Mouse (Mus musculus): ENCODE measurements around the gene Ppm1e. TPM values are rescaled to one million over a fixed set of nuclear protein-coding genes. Genes with fewer than 3 reads are reported as not detected.
A peak's percentile ranks its signal among the peaks of the same experiment; 100 is the strongest.

Gene Ppm1e
- total and polyA plus RNA-seq, 2 experiments from 2014 or later = 20.8 to 78.4 TPM

DNA sequence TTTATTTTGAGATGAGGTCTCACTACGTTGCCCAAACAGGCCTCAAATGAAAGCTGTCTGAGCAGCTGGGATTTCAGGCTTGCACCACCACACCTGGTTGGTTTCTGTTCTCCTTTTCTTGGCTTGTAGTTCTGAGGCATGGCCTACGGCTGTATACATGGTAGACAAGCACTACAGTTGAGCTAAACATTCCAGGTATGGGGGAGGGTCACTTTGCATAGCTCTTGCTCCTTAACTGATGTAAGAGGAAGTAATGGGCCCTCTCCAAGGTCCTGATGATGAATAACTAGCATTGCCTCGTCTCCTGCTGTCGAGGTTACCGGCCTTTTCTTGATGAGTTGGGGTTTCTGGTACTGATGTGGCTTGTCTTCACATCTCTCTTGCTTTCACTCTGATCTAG, 104.7 kb downstream of the Ppm1e start:
- Histone ChIP-seq H3K9ac (replicated peaks; ENCODE audit: low read length, poor library complexity, severe bottlenecking) (no peak overlapping the region), H3K36me3 (ENCODE audit: insufficient read depth, low read length) (no peaks in the 10 kb centered on the region), H3K4me2 (ENCODE audit: low read depth, low read length, poor library complexity, severe bottlenecking) (no peak overlapping the region), H3K9me3 (ENCODE audit: low read length) (no peaks in the 10 kb centered on the region), H3K27ac (ENCODE audit: low read depth, low read length) (no peak overlapping the region), H3K27me3 (ENCODE audit: insufficient read depth, low read length) (no peaks in the 10 kb centered on the region), H3K4me1 (ENCODE audit: insufficient read depth, low read length) (no peaks in the 10 kb centered on the region), H3K4me3 (ENCODE audit: low read depth, low read length) (no peak overlapping the region)
- 68% methylated on average over 5 of the region's 5 CpGs for WGBS
- ATAC-seq (ENCODE audit: low FRiP score) = no peak
- DNase-seq (ENCODE audit: low spot score) = no peak
- TF ChIP-seq CTCF (IDR thresholded peaks at IDR 0.05) = no peak

DNA sequence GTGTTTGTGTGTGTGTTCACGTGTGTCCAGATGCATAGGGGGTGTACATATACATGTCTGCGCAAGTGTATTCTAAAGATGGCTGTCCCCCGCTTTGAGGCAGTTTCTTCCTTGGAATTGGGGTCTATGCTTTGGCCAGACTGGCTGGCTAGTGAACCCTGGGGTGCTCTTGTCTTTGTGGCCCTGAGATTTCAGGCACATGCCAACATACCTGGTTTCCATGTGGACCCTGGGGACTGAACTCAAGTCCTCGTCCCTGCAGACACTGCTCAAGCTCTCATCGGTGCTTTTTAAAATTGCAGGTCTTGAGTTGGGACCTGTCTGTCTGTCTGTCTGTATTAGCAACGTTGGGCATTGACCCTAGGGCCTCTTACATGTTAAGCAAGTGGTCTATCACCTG, 105.5 kb downstream of the Ppm1e start:
- ATAC-seq (ENCODE audit: low FRiP score) (no peak), DNase-seq (ENCODE audit: low spot score) (no peak)
- H3K4me1 ChIP-seq (ENCODE audit: insufficient read depth, low read length) = no peaks in the 10 kb centered on the region
- H3K36me3 ChIP-seq (ENCODE audit: insufficient read depth, low read length) = no peaks in the 10 kb centered on the region
- no peak for TF ChIP-seq CTCF (IDR thresholded peaks at IDR 0.05)
- H3K4me3 ChIP-seq (ENCODE audit: low read depth, low read length) = no peak overlapping the region
- H3K27ac ChIP-seq (ENCODE audit: low read depth, low read length) = no peak overlapping the region
- H3K27me3 ChIP-seq (ENCODE audit: insufficient read depth, low read length) = no peaks in the 10 kb centered on the region
- 91% methylated on average over 6 of the region's 6 CpGs for WGBS
- H3K9me3 ChIP-seq (ENCODE audit: low read length) = no peaks in the 10 kb centered on the region
- H3K4me2 ChIP-seq (ENCODE audit: low read depth, low read length, poor library complexity, severe bottlenecking) = no peak overlapping the region
- no peak overlapping the region for H3K9ac ChIP-seq (replicated peaks; ENCODE audit: low read length, poor library complexity, severe bottlenecking)

GRCm38 (mm10) chr11:87250132-87250531, 108.7 kb downstream of the Ppm1e start:
- no peak overlapping the region for H3K4me3 ChIP-seq (ENCODE audit: low read depth, low read length)
- WGBS = 77% methylated on average over 6 of the region's 6 CpGs
- no peak overlapping the region for H3K9ac ChIP-seq (replicated peaks; ENCODE audit: low read length, poor library complexity, severe bottlenecking)
- DNase-seq (ENCODE audit: low spot score) = no peak
- no peak overlapping the region for H3K4me2 ChIP-seq (ENCODE audit: low read depth, low read length, poor library complexity, severe bottlenecking)
- no peak for ATAC-seq (ENCODE audit: low FRiP score)
- H3K27ac ChIP-seq (ENCODE audit: low read depth, low read length) = no peak overlapping the region
- no peak for TF ChIP-seq CTCF (IDR thresholded peaks at IDR 0.05)
- no peaks in the 10 kb centered on the region for H3K36me3 ChIP-seq (ENCODE audit: insufficient read depth, low read length)
- H3K27me3 ChIP-seq (ENCODE audit: insufficient read depth, low read length) = no peaks in the 10 kb centered on the region
- no peaks in the 10 kb centered on the region for H3K4me1 ChIP-seq (ENCODE audit: insufficient read depth, low read length)
- no peaks in the 10 kb centered on the region for H3K9me3 ChIP-seq (ENCODE audit: low read length)

- Histone ChIP-seq H3K9ac (replicated peaks; ENCODE audit: low read length, poor library complexity, severe bottlenecking) (no peak overlapping the region), H3K36me3 (ENCODE audit: insufficient read depth, low read length) (no peaks in the 10 kb centered on the region; the same call in 1 of the 2 replicates), H3K27ac (ENCODE audit: low read depth, low read length) (no peak overlapping the region), H3K4me2 (ENCODE audit: low read depth, low read length, poor library complexity, severe bottlenecking) (no peak overlapping the region), H3K9me3 (ENCODE audit: low read length) (no peaks in the 10 kb centered on the region), H3K4me3 (ENCODE audit: low read depth, low read length) (no peak overlapping the region), H3K4me1 (ENCODE audit: insufficient read depth, low read length) (no peaks in the 10 kb centered on the region), H3K27me3 (ENCODE audit: insufficient read depth, low read length) (no peaks in the 10 kb centered on the region)
- no peak for TF ChIP-seq CTCF (IDR thresholded peaks at IDR 0.05)
- ATAC-seq (ENCODE audit: low FRiP score) (no peak), DNase-seq (ENCODE audit: low spot score) (no peak)
- 55% methylated on average over 5 of the region's 5 CpGs for WGBS
These were observed 111.3 kb downstream of the Ppm1e start for GRCm38 (mm10) chr11:87247494-87247866.

GRCm38 (mm10) chr11:87246724-87247493, 111.9 kb downstream of the Ppm1e start:
- no peak for ATAC-seq (ENCODE audit: low FRiP score)
- H3K4me2 ChIP-seq (ENCODE audit: low read depth, low read length, poor library complexity, severe bottlenecking) = no peak overlapping the region

DNA sequence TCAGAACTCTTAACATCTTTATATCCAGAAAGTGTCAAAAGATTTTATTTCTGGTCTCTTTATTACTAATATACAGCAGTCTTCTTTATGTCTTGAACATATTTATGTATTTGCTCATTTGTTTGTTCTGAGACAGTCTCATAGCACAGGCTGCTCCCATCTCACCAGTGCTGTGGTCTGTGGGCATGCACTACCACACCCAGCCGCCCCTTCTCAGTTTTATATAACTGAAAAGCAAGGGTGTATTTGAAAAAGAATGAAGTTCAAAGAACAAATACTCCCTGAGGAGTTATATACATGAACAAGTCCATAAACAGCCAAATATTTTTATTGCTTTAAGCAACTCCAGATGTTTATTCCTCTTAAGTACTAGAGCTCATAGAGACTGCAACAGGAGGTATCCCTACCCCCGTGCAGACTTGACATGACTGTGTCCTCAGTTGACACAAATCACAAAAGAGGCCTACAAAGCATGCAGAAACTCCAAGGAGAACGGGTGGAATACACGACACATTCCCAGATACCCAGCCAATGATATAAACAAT, 112.6 kb downstream of the Ppm1e start:
- no peaks in the 10 kb centered on the region; the same call in 1 of the 2 replicates for H3K36me3 ChIP-seq (ENCODE audit: insufficient read depth, low read length)
- H3K9ac ChIP-seq (replicated peaks; ENCODE audit: low read length, poor library complexity, severe bottlenecking) = no peak overlapping the region
- no peak overlapping the region for H3K27ac ChIP-seq (ENCODE audit: low read depth, low read length)
- no peak for TF ChIP-seq CTCF (IDR thresholded peaks at IDR 0.05)
- 83% methylated on average over 4 of the region's 4 CpGs for WGBS
- no peaks in the 10 kb centered on the region for H3K9me3 ChIP-seq (ENCODE audit: low read length)
- no peak overlapping the region for H3K4me3 ChIP-seq (ENCODE audit: low read depth, low read length)
- DNase-seq (ENCODE audit: low spot score) (no peak), ATAC-seq (ENCODE audit: low FRiP score) (no peak)
- no peaks in the 10 kb centered on the region for H3K4me1 ChIP-seq (ENCODE audit: insufficient read depth, low read length)
- no peak overlapping the region for H3K4me2 ChIP-seq (ENCODE audit: low read depth, low read length, poor library complexity, severe bottlenecking)
- H3K27me3 ChIP-seq (ENCODE audit: insufficient read depth, low read length) = no peaks in the 10 kb centered on the region

More at GRCm38 (mm10) chr11:87246724-87247493, 111.9 kb downstream of the Ppm1e start:
- TF ChIP-seq CTCF (IDR thresholded peaks at IDR 0.05) = peak; percentile 47
- Histone ChIP-seq H3K4me3 (ENCODE audit: low read depth, low read length) (no peak overlapping the region), H3K36me3 (ENCODE audit: insufficient read depth, low read length) (no peaks in the 10 kb centered on the region; the same call in 1 of the 2 replicates), H3K9me3 (ENCODE audit: low read length) (no peaks in the 10 kb centered on the region), H3K4me1 (ENCODE audit: insufficient read depth, low read length) (no peaks in the 10 kb centered on the region), H3K9ac (replicated peaks; ENCODE audit: low read length, poor library complexity, severe bottlenecking) (no peak overlapping the region), H3K27ac (ENCODE audit: low read depth, low read length) (no peak overlapping the region), H3K27me3 (ENCODE audit: insufficient read depth, low read length) (no peaks in the 10 kb centered on the region)
- WGBS = 65% methylated on average over 9 of the region's 9 CpGs
- peak; percentile 17 for DNase-seq (ENCODE audit: low spot score)

Measured in midbrain, postnatal 0 days (tissue).